Mouse (Mus musculus) spleen, postnatal 4 days (tissue): ENCODE data around the gene Grcc10.

Source experiments
- DNase-seq, 2 experiments: peaks; one replicate each; pipeline ENCODE4 v3.0.0; 2022; ENCODE audit warnings: low spot score in 2 of 2

The Grcc10 gene

DNA sequence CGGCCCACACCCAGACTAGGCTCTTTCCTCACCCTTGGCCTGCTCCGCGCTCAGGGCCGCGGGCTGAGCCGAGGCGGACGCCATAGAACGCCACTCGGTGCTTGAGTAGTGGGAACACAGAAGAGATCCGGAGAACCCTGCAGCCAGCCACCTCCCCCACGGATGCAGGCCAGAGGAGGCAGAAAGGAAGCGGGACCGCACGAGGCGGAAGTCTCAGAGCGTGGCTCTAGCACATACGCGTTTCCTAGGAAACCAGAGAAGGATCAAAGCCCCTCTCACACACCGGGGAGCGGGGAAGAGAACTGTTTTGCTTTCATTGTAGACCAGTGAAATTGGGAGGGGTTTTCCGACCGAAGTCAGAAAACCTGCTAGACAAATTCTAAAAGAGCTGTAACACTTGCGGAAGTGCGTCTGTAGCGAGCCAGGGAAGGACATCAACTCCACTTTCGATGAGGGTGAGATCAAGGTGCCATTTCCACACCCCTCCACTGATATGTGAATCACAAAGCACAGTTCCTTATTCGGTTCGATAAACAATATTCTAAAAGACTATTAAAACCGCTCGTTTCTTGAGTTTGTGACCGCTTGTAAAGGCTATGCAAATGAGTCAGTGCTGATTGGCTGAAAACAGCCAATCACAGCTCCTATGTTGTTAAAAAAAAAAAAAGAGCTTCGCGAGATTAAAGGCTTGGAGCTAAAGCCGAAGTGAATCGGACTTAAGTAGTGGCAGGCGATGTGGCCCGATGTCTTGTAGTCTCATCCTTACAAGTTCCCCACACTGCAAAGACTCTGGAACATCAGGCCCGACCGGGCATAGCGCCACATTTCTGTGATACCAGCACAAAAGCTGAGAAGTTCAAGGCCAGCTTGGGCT is at the start of gene Grcc10:
Gene Grcc10 (minus strand): TSS at position 487 of the 874 bp plus-strand sequence.
- DNase-seq = peak; percentile 85 to 92

DNA sequence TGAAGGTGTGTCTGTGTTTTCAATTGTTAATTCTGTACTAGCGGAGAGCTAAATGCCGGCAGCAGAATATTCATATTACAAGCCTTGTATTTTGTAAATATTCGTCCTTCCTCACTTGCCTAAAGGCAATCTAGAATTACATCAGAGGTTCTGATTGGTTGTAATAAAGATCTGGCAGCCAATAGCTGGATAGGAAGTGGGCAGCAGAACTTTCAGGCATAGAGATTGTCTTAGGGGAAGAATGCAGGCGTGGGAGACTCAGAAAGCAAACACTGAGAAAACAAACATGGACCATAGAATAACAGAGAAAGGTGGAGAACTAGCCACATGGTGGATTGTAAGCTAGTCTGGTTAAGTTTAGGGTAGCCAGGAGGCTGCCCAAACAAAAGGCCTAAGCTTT is 48.9 kb upstream of the Grcc10 start:
- no peak for DNase-seq

DNA sequence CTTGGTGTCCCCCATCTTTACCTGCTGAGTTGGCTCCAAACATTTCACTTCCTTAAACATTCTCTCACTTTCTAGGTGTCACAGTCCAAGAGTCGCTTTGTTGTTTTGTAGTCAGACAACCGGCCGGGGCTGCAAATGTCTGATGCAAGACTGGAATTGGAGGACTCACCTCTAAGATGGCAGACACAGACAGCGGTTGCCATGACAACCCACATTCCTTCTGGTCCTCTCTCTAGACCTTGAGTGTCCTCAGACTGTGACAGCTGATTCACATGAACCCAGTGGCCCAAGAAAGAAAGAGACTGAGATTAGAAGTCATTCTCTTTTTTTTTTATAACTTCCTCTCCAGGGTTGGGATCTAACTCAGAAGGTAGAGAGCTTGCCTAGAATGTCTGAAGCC is 48.3 kb upstream of the Grcc10 start:
- DNase-seq = no peak

DNA sequence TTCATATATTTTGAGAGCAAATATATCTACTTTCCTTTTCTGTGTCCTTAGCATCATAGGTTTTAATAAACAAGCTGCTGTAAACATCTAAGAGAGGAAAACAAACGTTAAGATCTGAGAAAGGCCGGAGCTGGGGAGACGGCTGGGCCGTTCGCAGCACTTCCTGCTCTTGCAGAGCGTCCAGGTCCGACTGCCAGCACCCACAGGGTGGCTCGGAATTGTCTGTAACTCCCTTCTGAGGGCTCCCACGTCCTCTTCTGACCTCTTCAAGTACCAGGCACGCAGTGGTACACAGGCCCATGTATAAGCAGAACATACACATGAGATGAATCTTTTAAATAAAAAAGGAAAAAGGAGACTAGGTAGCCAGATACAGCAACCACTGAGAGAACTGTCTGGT is 46.5 kb upstream of the Grcc10 start:
- DNase-seq = no peak

DNA sequence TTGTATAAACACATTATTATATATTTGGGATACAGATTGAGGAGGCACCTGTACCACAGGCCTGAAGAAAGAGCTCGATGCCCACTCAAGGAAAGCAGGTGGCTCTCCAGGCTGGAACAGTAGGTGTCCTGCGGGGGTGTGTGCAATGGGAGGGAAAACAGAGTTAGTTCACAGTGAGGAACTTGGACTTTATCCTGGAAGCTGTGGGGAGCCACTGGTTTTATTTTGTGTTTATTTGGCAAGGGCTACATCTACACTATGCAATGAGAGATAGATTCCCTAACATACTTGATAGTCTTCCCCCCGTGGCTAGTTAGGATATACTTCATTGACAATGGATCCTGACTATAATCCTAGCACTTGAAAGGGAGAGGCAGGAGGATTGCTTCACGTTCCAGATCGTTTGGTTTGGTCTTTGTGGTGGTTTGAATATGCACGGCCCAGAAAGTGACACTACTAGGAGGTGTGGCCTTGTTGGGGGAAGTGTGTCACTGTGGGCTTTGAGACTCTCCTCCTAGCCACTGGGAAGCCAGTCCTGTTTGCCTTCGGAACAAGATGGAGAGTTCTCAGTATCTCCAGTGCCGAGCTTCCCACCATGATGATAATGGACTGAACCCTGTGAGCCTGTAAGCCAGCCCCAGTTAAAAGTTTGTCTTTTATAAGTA is 45.7 kb upstream of the Grcc10 start:
- no peak for DNase-seq

DNA sequence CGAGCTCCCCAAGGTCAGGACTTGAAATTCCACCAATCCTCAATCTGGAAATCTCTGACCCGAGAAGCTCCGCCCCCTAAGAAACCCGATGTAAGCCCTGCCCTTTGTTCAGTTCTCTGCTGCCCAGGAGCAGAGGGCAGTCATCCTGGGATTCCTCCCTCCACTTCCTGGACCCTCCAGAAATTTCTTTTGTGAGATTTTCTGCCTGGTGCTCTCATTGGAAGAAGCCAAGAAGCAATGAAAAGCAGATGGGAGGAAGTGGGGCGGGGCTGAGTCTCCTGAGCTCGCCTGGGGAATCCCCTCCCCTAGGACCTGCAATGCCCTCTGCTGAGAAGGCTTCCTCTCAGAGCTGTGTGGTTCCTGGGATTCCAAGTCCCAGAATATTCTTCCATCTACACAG is 41.3 kb upstream of the Grcc10 start:
- DNase-seq = no peak

DNA sequence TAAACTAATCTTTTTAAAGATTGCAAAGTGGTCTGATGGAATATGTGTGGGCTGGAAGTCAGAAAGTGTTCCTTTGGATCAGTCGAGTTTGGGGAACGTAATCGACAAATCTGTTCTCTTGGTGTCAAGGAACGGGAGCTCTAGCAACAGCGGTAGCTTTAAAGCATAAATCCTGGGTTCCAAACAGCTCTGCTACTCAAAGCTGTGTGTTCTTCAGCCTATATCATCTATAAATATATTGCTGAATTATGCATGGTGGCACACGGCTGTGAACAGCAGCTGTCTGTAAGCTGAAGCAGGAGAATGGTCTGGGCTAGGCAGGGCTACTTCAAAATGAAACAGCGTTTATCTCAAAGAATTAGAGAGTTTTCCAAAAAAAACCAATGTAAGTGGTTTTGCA is 39.7 kb upstream of the Grcc10 start:
- no peak for DNase-seq

DNA sequence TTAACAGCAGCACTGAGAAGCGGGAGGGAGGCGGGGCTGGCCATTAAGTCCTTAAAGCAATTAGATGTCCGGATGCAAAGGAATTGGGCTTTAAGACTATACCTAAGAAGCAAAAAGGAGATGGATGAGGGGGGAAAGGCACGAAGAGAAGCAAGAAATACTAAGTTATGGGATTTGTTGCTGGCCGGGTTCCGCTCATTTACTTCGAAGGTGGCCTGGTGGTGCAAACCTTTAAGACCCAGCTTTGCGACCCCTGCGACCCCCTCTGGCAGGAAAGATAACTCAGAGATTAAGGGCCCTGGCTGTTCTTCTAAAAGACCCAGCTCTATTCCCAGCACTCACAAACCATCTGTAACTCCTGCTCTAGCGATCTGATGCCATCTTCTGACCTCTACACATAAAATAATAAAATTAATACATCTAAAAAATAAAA is 38.8 kb upstream of the Grcc10 start:
- DNase-seq = no peak

DNA sequence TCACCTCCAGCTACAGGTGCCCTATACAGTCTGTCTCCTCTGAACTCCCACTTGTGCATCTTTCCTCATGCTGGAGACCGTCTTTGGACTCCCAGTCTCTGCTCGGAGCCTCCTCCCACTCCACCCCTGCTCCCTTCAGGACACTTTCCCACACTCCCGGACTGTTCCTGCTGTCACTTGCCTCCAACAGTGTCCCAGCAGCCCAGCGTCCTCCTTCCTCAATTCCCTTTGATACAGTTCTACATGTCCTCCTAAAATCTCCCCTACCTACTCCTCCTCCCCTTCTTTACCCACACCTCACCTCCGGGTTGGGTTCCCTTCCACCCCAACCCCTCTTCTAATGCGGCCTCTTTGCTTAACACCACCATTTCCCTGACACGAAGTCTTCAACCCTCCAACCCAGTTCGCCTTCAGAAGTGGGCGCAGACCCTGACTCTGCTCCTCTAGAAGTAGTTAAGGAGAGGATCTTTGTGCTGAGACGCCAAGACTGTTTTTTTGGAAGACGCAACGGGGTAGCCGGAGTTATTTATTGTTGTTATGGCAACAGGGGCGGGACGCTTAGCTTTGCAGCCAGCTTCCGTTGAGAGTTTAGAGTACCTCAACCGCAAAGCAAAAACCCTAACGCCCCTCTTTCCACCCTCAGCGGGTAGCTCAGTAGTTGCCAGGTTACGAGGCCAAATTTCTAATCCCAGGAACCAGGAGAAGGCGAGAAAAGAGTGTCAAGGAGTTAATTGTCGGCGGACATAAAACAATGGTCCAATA is 38.2 kb upstream of the Grcc10 start, which contains the start of gene Lrrc23:
Gene Lrrc23 (minus strand): TSS at position 506 of the 762 bp plus-strand sequence.
- no peak for DNase-seq

DNA sequence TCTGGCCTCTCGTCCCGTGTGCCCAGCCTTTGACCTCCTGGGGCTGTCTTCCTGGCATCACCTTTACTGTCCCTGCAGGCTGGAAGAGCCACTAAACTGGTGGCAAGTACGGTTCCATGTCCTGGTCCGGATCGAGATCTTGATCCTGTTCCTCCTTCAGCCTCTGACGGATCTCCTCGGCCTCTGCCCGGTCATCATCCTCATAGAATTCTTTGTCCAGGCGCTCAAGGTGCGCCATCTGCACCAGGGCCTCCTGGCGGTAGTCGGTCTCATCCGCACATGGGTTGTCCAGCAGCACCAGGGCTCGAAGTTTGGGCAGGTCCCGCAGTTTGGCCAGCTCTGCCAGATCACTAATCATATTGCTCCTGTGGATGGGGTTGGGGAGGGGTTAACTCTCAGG is 29.3 kb upstream of the Grcc10 start:
- DNase-seq = no peak

DNA sequence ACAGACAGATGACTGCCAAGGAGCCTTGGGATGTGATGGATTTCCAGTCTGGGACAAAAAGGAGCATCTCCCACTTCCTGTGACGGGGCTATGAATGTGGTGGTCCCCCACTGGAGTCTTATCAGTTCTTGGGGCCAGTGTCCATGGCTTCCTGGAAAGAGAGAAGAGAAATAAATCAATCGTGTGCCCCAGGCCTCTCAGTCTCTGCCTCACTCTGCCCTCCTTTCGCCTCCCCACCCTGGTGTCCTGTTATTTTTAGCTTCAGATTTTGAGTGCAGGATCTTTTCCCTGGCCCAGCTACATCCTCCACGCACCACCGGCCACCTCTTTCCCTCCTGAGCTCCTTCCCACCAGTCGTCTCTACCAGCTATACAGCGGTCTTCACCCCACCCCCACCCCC is 28.8 kb upstream of the Grcc10 start:
- no peak for DNase-seq

DNA sequence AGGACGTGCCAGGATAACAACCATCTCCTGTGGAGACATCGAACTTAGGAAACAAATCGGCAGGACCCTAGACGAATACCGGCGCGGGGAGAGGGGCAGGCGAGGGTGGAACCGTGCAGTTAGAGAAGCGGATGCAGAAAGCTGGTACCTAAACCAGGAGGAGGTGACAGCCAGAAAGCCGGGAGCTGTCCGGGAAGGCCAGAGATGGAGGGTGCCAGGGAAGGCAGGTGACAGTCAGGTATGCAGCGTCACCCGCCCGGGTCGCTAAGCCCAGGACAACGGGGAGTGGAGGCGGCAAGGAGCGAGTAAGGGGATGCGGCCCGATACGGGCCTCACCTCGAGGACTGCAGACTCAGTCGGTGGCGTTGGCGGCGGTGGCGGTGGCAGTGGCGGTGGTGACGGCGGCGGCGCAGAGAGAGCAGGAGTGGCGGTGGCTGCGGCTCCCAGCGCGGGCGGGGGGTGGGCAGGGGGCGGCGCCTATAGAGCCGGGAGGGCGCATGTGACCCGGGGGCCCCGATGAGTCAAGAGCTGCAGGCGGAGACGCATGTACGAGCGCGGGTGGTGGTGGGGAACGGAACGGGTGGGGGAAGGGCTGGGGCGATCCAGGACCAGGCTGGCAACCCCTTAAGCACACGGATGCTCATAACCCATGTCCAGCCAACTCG is 28.1 kb upstream of the Grcc10 start, which contains the start of gene Eno2:
Gene Eno2 (minus strand): TSS at position 573 of the 665 bp plus-strand sequence.
- peak in 1 of 2 experiments; percentile 62 for DNase-seq

DNA sequence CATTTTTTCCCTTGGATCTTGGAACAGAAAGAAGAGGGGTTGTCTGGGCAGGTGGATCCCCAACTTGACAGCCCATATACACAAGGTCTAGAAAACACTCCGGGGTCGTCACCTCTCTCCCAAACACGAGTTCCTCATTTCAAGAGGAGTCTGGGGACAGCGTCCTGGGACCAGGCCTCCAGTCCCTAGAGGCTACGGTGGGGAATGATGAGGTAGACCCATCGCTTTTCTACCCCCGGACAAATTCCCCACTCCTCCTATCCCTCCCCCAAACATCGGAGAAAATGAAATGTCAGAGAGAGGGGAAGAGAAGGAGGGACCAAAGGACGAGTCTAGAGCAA is 27.5 kb upstream of the Grcc10 start:
- no peak for DNase-seq

DNA sequence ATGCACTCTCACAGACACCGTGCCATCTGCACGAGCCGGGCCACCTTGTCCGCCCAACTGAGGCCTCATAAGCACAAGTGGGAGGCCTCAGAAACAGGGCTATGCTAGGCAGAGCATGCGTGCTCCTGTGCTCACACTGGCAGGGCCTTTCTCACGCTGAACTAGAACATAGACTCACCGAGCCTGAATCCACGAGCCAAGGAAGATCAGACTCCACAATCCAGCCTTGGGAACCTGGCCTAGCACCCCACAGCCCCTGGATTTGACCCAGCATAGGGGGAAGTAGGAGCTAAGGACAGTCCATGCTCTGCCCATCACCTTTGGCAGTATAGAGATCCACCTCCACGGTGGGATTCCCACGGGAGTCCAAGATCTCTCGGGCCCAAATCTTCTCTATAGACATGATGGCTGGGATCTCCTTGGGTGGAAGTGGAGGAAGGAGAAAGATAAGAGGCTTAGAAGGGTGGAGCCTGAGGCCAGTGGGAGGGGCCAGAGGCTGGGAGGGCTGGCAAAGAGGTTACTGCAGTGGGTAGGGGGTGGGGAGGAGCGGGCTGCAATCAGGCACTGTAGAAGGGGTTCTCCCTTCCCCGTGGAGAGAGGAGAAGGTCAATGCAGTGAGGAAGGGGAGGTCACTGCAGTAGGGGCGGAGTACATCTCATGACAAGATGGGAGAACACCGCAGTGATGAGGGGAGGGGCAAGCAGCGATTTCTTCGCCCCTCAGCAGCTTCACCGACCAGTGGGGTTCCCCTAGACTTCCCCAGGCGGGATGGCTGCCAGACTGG is 26.9 kb upstream of the Grcc10 start:
- DNase-seq = peak in 1 of 2 experiments; percentile 59

DNA sequence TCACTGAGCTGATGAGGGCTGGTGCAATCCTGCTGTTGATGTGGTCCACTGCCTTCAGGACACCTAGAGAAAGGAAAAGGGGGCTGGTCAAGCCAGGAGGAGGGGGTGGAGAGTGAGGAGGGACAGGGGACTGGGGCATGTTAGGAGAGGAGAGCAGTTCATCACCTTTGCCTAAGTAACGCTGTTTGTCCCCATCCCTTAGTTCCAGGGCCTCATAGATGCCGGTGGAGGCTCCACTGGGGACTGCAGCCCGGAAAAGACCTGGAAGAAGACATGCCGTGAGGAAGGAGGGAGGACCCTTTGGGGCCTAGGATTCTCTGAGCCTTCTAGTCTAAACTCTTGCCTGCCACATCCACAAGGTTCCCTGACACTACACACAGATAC is 26.4 kb upstream of the Grcc10 start:
- DNase-seq = peak in 1 of 2 experiments; percentile 55

DNA sequence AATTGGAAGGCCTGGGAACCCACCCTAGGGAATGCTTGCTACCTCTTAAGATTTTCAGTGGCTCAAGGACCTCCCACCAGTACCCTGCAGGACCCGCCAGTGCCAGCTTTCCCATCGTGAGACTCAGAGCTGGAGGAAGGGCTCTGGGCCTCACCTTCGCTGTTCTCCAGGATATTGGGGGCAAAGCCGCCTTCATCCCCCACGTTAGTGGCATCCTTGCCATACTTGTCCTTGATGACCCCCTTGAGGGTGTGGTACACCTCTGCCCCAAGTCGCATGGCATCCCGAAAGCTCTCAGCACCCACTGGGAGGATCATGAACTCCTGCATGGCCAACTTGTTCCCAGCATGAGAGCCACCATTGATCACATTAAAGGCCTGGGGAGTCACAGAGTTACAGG is 24.8 kb upstream of the Grcc10 start:
- DNase-seq = peak in 1 of 2 experiments; percentile 54

DNA sequence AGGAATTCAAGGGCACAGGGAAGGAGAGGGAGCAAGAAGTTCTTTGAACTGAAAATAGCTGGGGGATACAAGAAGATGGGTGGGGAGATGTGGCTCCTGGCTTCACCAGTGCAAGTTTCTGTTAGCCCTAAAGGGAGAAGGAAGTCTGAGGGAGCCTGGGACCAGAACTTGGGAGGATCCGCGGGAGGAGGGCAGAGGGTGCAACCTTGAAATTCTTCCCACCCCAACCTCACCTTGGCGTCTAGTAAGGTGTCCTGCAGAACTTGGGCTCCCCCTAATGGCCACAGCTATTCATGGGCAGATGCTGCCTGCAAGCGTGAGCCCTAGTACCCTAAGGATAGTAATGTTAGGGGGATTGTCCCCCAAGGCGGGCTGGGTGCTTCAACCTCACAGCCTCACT is 18.1 kb upstream of the Grcc10 start:
- peak; percentile 82 to 92 for DNase-seq

DNA sequence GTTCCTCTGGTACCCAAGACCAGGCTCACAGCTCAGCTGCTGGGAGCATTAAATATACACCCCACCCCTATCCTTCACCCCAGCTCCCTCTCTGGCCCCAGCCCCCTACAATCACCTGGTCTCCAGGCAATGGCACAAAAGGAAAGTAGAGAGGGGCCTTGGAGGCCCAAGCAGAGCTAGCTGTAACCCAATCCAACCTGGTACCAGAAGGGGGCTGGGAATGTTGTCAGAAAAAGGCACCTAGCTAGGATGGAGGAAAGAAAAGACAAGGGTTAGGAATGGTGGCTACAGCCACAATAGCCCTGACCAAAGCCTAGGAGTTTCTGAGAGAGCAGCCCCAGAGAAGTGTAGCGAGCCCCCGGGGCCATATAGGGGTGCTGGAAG is 17.7 kb upstream of the Grcc10 start:
- no peak for DNase-seq

DNA sequence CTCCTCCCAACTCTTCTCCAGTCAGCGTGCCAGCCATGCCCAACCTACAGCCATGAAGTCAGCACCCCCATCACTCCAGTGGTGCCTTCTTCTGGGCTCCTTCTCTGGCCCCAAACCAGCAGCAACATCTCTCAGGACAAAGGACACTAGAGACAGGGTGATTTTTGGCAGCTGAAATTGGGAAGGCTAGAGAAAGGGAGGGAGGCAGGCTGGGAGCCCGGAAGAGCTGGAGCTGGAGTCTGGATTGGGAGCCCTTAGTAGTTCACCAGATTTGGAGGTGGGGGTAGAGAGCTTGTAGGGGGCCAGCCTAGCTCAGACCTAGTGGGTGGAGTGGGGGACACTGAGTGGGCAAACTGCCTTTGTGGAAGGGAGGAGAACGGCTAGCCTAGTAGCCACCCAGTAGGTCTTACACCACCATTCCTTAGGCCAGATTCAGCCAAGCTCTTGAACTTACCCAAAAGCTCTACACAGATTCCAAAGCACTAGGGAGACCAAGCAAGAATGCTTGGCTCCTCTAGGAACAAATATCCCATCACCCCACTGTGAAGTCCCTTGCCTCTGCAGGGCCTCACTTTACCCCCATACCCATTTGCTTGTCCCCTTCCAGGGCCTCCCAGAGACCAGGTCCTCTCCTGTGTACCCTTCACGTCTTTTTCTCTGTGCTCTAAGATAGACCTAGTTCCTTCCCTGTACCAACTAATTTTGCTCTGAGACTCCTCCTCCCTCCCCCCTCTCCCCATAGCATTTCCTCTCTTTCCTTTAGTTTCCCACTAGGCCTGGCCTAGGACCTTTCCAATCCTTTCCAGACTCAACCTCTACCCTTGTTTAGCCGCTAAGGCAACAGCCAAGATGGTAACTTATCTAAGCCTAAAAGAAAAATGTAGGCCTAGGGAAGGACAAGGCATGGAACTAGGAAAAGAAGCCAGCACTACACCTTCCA is 17.0 kb upstream of the Grcc10 start:
- DNase-seq = no peak

DNA sequence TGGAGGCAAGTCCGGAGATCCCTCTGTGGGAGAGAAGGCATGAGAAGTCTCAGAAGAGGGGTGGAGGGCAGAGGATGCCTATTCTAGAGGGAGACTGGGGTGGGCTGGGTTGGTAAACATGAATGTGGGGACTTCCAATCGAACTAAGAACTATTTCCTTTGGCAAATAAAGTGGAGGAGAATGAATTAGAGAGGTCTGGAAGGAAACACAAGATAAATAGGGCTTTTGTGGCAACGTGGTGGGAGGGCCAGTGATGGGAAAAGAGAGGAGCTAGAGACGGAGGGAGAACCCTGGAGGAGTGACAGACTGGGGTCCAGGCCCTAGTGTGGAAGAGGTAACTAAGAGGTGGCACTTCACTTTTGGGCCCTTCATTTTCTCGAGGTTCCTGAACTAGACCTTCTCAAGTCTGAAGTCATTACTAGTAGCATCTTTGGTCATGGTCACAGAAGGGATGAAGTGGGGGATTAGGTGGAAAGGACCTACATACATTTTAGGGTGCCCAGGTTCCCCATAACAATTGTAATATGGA is 16.2 kb upstream of the Grcc10 start:
- DNase-seq = no peak
